Mouse (Mus musculus) neural tube, embryonic 13.5 days (tissue): ENCODE results near the gene Gm20918. TPM values are rescaled to one million over a fixed set of nuclear protein-coding genes. Genes with fewer than 3 reads are reported as not detected.
"Not testable (repeated sequence)": the region's sequence is repeated elsewhere in the genome, so short reads cannot be mapped to it uniquely, and the experiment has no call there.

Experiments
- ATAC-seq: fragments of 200-750 bp; cut with Nextera tagmentation; 2 replicates; pipeline ENCODE4 v1.8.0; 2017; ENCODE audit warnings: low read depth, mild to moderate bottlenecking, moderate TSS enrichment, moderate library complexity
- H3K27ac ChIP-seq: fragments of 300-500 bp; sonication (generic); replicated peaks from 2 replicates; pipeline ENCODE4 v1.5.1; 2015; ENCODE audit warnings: moderate library complexity, mild to moderate bottlenecking, inconsistent platforms
- H3K27me3 ChIP-seq: fragments of 300-500 bp; sonication (generic); 2 replicates; pipeline ENCODE4 v1.6.1; 2015; ENCODE audit warnings: mild to moderate bottlenecking, inconsistent platforms
- H3K36me3 ChIP-seq: fragments of 300-500 bp; sonication (generic); 2 replicates; pipeline ENCODE4 v1.6.1; 2015; ENCODE audit warnings: mild to moderate bottlenecking, inconsistent platforms
- H3K4me1 ChIP-seq: fragments of 300-500 bp; sonication (generic); replicated peaks from 2 replicates; pipeline ENCODE4 v1.6.1; 2015; ENCODE audit warnings: inconsistent platforms
- H3K4me2 ChIP-seq: fragments of 300-500 bp; sonication (generic); 2 replicates; pipeline ENCODE4 v1.6.1; 2015; ENCODE audit warnings: inconsistent platforms, mild to moderate bottlenecking, moderate library complexity
- H3K4me3 ChIP-seq: fragments of 300-500 bp; sonication (generic); 2 replicates; pipeline ENCODE4 v1.5.1; 2015; ENCODE audit warnings: mild to moderate bottlenecking, inconsistent platforms
- H3K9ac ChIP-seq: fragments of 300-500 bp; sonication (generic); 2 replicates; pipeline ENCODE4 v1.6.1; 2015; ENCODE audit warnings: moderate library complexity, mild to moderate bottlenecking, inconsistent platforms
- H3K9me3 ChIP-seq: fragments of 300-500 bp; sonication (generic); 2 replicates; pipeline ENCODE4 v1.6.1; 2016; ENCODE audit warnings: inconsistent platforms
- polyA plus RNA-seq: library from polyadenylated mRNA; unstranded; fragments of >200 nt; fragmentation: Nextera tagmentation; extraction: Ambion mirVana; gene quantifications from 2 replicates; pipeline ENCODE4 v1.2.1, GENCODE M21; 2015

Gm20918 gene
- not detected in 2 replicates for polyA plus RNA-seq

DNA sequence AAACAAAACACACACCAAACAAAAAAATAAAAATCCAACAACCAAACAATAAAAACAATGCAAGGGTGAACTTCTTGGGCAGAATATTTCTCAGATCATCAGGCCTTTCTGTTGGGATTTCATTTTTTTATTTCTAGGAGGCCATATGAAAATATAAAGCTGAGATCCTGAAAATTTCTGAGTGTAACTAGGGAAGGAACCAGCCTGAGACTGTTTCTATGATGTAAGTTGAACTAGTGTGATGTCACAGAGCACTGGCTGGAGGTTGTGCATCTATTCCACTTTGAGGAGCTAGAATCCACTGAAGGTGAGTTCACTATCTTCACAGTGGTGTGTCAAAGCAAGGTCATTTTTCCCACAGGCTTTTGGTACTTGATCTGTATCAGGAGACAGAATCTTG, at the start of gene Gm20918:
Gene Gm20918 (plus strand): TSS at position 301 of the 400 bp plus-strand sequence.
- H3K9me3 ChIP-seq, H3K4me3 ChIP-seq, H3K27me3 ChIP-seq, H3K4me2 ChIP-seq, H3K36me3 ChIP-seq, ATAC-seq, H3K4me1 ChIP-seq, H3K9ac ChIP-seq, H3K27ac ChIP-seq: not testable (repeated sequence)

Other genes starting within 250 kb of the Gm20918 start
- not detected in 2 replicates for gene Gm21820, start 205.5 kb downstream of the Gm20918 start, polyA plus RNA-seq